8 mouse cellular contexts compared by ENCODE assay signal in genomic region chr6:88849270-88849669, GRCm38 (mm10). TPM values are rescaled to one million over a fixed set of nuclear protein-coding genes. Genes with fewer than 3 reads are reported as not detected.
DNase-seq lines count a peak whose midpoint lies in the region; ATAC-seq lines count a peak whose summit lies in the region.

No protein-coding gene starts in this region.

- ATAC-seq in hindbrain, embryonic 12.5 days (ENCODE audit: low FRiP score): no peak
- no peak for ATAC-seq in hindbrain, embryonic 16.5 days
- ATAC-seq in inflammation-experienced regulatory T-cells, adult 6 months: no peak

- no peak overlapping the region for H3K27ac ChIP-seq in hindbrain, embryonic 12.5 days
- H3K27ac ChIP-seq in hindbrain, embryonic 16.5 days (ENCODE audit: low read depth, low read length): no peak overlapping the region

- peaks cover 66% of the 10 kb centered on the region for H3K36me3 ChIP-seq in hindbrain, embryonic 12.5 days
- H3K36me3 ChIP-seq in hindbrain, embryonic 16.5 days (ENCODE audit: control insufficient read depth, insufficient read depth, low read length): peaks cover 31% of the 10 kb centered on the region

- 0 out of 2 replicates have a peak overlapping the region, but pooled peaks have one; percentile 13 for H3K9ac ChIP-seq in hindbrain, embryonic 12.5 days
- no peak overlapping the region for H3K9ac ChIP-seq in hindbrain, embryonic 16.5 days (ENCODE audit: low read depth, low read length)

- DNase-seq in A20 (ENCODE audit: low read depth, low spot score) (peak; percentile 53), ES-CJ7 (ENCODE audit: low read depth, low spot score) (peak; percentile 48), liver (peak; percentile 43)
- no peak for DNase-seq in right cerebral cortex, postnatal 25 days
- DNase-seq in kidney, adult 11 months: no peak

- no peaks in the 10 kb centered on the region for H3K27me3 ChIP-seq in hindbrain, embryonic 12.5 days
- no peaks in the 10 kb centered on the region for H3K27me3 ChIP-seq in hindbrain, embryonic 16.5 days (replicated peaks; ENCODE audit: control insufficient read depth, insufficient read depth, low read length)

- 45% methylated on average over 4 of the region's 4 CpGs for WGBS in hindbrain, embryonic 12.5 days
- 52% methylated on average over 4 of the region's 4 CpGs for WGBS in hindbrain, embryonic 16.5 days

- H3K4me1 ChIP-seq in hindbrain, embryonic 12.5 days: peaks cover 5% of the 10 kb centered on the region; the same call in 1 of the 2 replicates
- H3K4me1 ChIP-seq in hindbrain, embryonic 16.5 days (ENCODE audit: control insufficient read depth, insufficient read depth, low read depth, low read length): no peaks in the 10 kb centered on the region

- no peaks in the 10 kb centered on the region for H3K9me3 ChIP-seq in hindbrain, embryonic 12.5 days (replicated peaks)
- H3K9me3 ChIP-seq in hindbrain, embryonic 16.5 days (ENCODE audit: control insufficient read depth, low read length): no peaks in the 10 kb centered on the region

- no peak overlapping the region for H3K4me3 ChIP-seq in hindbrain, embryonic 12.5 days
- no peak overlapping the region for H3K4me3 ChIP-seq in hindbrain, embryonic 16.5 days (ENCODE audit: low read length)

- no peak overlapping the region for H3K4me2 ChIP-seq in hindbrain, embryonic 12.5 days (replicated peaks)
- H3K4me2 ChIP-seq in hindbrain, embryonic 16.5 days (ENCODE audit: low read length): no peak overlapping the region

RNA-seq across cellular contexts. Expression of gene Abtb1, which starts 7.5 kb away (rescaled TPM):
- 32.1 and 36.1 TPM in 2 replicates for polyA plus RNA-seq in hindbrain, embryonic 12.5 days (2016; fragmentation: Nextera tagmentation; extraction: Ambion mirVana)
- polyA plus RNA-seq in hindbrain, embryonic 16.5 days (2015; fragmentation: Nextera tagmentation; extraction: Ambion mirVana): 37.7 and 39.4 TPM in 2 replicates
- polyA plus RNA-seq in inflammation-experienced regulatory T-cells, adult 6 months (2017; shearing (Covaris generic)): 10 to 100 TPM; 39.2 to 72.4 (median 62.7) TPM

RNA-seq across cellular contexts. Expression of gene Podxl2, which starts 25.6 kb away (rescaled TPM):
- 386 and 391 TPM in 2 replicates for polyA plus RNA-seq in hindbrain, embryonic 12.5 days (2016; fragmentation: Nextera tagmentation; extraction: Ambion mirVana)
- 553 and 621 TPM in 2 replicates for polyA plus RNA-seq in hindbrain, embryonic 16.5 days (2015; fragmentation: Nextera tagmentation; extraction: Ambion mirVana)
- polyA plus RNA-seq in inflammation-experienced regulatory T-cells, adult 6 months (2017; shearing (Covaris generic)): not detected

RNA-seq across cellular contexts. Expression of gene Mcm2, which starts 49.3 kb away (rescaled TPM):
- 119 and 130 TPM in 2 replicates for polyA plus RNA-seq in hindbrain, embryonic 12.5 days (2016; fragmentation: Nextera tagmentation; extraction: Ambion mirVana)
- 27.3 and 35.0 TPM in 2 replicates for polyA plus RNA-seq in hindbrain, embryonic 16.5 days (2015; fragmentation: Nextera tagmentation; extraction: Ambion mirVana)
- polyA plus RNA-seq in inflammation-experienced regulatory T-cells, adult 6 months (2017; shearing (Covaris generic)): 10 to 100 TPM; 18.8 to 61.4 (median 19.9) TPM

RNA-seq across cellular contexts. Expression of gene Tpra1, which starts 52.8 kb away (rescaled TPM):
- polyA plus RNA-seq in hindbrain, embryonic 12.5 days (2016; fragmentation: Nextera tagmentation; extraction: Ambion mirVana): 67.3 and 76.0 TPM in 2 replicates
- 92.3 and 94.7 TPM in 2 replicates for polyA plus RNA-seq in hindbrain, embryonic 16.5 days (2015; fragmentation: Nextera tagmentation; extraction: Ambion mirVana)
- polyA plus RNA-seq in inflammation-experienced regulatory T-cells, adult 6 months (2017; shearing (Covaris generic)): 10 to 100 TPM; 46.5 to 64.8 (median 52.8) TPM

Comparison
In these comparisons a context has a peak if more than half of its experiments do, and no peak if none do; other contexts are left out.
1. DNase-seq: peak in A20 (single experiment), ES-CJ7 (single experiment) and liver (single experiment); none in right cerebral cortex, postnatal 25 days (single experiment) and kidney, adult 11 months (single experiment).
2. RNA of gene Podxl2, which starts 25.6 kb away (polyA plus RNA-seq): 553 to 621 TPM in hindbrain, embryonic 16.5 days and 386 to 391 TPM in hindbrain, embryonic 12.5 days; not detected in inflammation-experienced regulatory T-cells, adult 6 months; every median in the first group is over 100 times any median in the second.